Mouse (Mus musculus) megakaryocyte, embryonic 14.5 days (primary cell): ENCODE data around the gene B230118H07Rik.

Source experiments
- FLI1 ChIP-seq: IDR thresholded peaks from 2 replicates; pipeline ENCODE4 v1.6.1; 2012; ENCODE audit warnings: low read length, inconsistent platforms, mixed read lengths
- GATA1 ChIP-seq: IDR thresholded peaks from 3 replicates; pipeline ENCODE4 v1.6.1; 2012; ENCODE audit warnings: mixed read lengths, low read length, inconsistent platforms, borderline replicate concordance

GRCm38 (mm10) chr2:101553851-101554250, 95.5 kb downstream of the B230118H07Rik start:
- TF ChIP-seq GATA1 = no peak
- TF ChIP-seq FLI1 = no peak
